Mouse (Mus musculus): Measurements from ENCODE around the gene Grm5. TPM values are rescaled to one million over a fixed set of nuclear protein-coding genes. Genes with fewer than 3 reads are reported as not detected.
A peak's percentile ranks its signal among the peaks of the same experiment; 100 is the strongest.

The Grm5 gene
- polyA plus RNA-seq, 1 experiment from 2014 or later: 0.07 TPM

- no peak overlapping the region for H3K4me3 ChIP-seq
- H3K27ac ChIP-seq: no peak overlapping the region
- H3K36me3 ChIP-seq (replicated peaks): no peaks in the 10 kb centered on the region
- H3K4me1 ChIP-seq: no peaks in the 10 kb centered on the region
- 98% methylated on average over 1 of the region's 1 CpGs for WGBS
- no peaks in the 10 kb centered on the region for H3K9me3 ChIP-seq
- no peaks in the 10 kb centered on the region for H3K27me3 ChIP-seq (ENCODE audit: poor library complexity, severe bottlenecking)
- DNase-seq (ENCODE audit: extremely low spot score, low spot score): no peak
Observed at GRCm38 (mm10) chr7:87950205-87950604, 366.2 kb downstream of the Grm5 start.

- H3K27me3 ChIP-seq (ENCODE audit: poor library complexity, severe bottlenecking): no peaks in the 10 kb centered on the region
- H3K4me3 ChIP-seq: no peak overlapping the region
- 48% methylated on average over 1 of the region's 1 CpGs for WGBS
- no peak overlapping the region for H3K27ac ChIP-seq
- H3K36me3 ChIP-seq (replicated peaks): no peaks in the 10 kb centered on the region
- no peaks in the 10 kb centered on the region for H3K9me3 ChIP-seq
- H3K4me1 ChIP-seq: no peaks in the 10 kb centered on the region
- no peak for DNase-seq (ENCODE audit: extremely low spot score, low spot score)
Observed at GRCm38 (mm10) chr7:87973216-87973615, 389.2 kb downstream of the Grm5 start.

DNA sequence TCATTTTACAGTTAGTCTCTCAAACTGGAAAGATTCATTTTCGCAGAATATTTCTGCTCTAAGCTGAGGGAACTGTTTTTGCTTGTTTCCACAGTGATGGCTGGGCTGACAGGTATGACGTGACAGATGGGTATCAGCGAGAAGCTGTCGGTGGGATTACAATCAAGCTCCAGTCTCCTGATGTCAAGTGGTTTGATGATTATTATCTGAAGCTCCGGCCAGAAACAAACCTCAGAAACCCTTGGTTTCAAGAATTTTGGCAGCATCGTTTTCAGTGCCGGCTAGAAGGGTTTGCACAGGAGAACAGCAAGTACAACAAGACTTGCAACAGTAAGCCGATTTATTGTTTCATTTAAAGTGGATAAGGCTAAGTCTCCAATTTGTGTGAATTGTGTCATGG is 391.1 kb downstream of the Grm5 start:
- 88% methylated on average over 8 of the region's 8 CpGs for WGBS
- Histone ChIP-seq H3K4me1 (no peaks in the 10 kb centered on the region), H3K4me3 (no peak overlapping the region), H3K27ac (no peak overlapping the region), H3K9me3 (no peaks in the 10 kb centered on the region), H3K36me3 (replicated peaks) (no peaks in the 10 kb centered on the region), H3K27me3 (ENCODE audit: poor library complexity, severe bottlenecking) (no peaks in the 10 kb centered on the region)
- DNase-seq (ENCODE audit: extremely low spot score, low spot score): no peak

- Histone ChIP-seq H3K27ac (no peak overlapping the region), H3K4me1 (no peaks in the 10 kb centered on the region), H3K27me3 (ENCODE audit: poor library complexity, severe bottlenecking) (no peaks in the 10 kb centered on the region), H3K36me3 (replicated peaks) (no peaks in the 10 kb centered on the region), H3K4me3 (no peak overlapping the region), H3K9me3 (no peaks in the 10 kb centered on the region)
- WGBS: 91% methylated on average over 2 of the region's 2 CpGs
- no peak for DNase-seq (ENCODE audit: extremely low spot score, low spot score)
Observed at GRCm38 (mm10) chr7:87983494-87983893, 399.5 kb downstream of the Grm5 start.

GRCm38 (mm10) chr7:88014451-88014850 is 430.5 kb downstream of the Grm5 start:
- DNase-seq (ENCODE audit: extremely low spot score, low spot score): no peak
- H3K9me3 ChIP-seq: no peaks in the 10 kb centered on the region
- H3K4me3 ChIP-seq: no peak overlapping the region
- H3K27ac ChIP-seq: no peak overlapping the region
- WGBS: 84% methylated on average over 3 of the region's 3 CpGs
- no peaks in the 10 kb centered on the region for H3K4me1 ChIP-seq
- H3K36me3 ChIP-seq (replicated peaks): no peaks in the 10 kb centered on the region
- H3K27me3 ChIP-seq (ENCODE audit: poor library complexity, severe bottlenecking): no peaks in the 10 kb centered on the region

- no peaks in the 10 kb centered on the region for H3K9me3 ChIP-seq
- no peaks in the 10 kb centered on the region for H3K27me3 ChIP-seq (ENCODE audit: poor library complexity, severe bottlenecking)
- H3K27ac ChIP-seq: no peak overlapping the region
- no peaks in the 10 kb centered on the region for H3K36me3 ChIP-seq (replicated peaks)
- WGBS: 91% methylated on average over 3 of the region's 3 CpGs
- no peaks in the 10 kb centered on the region for H3K4me1 ChIP-seq
- no peak for DNase-seq (ENCODE audit: extremely low spot score, low spot score)
- no peak overlapping the region for H3K4me3 ChIP-seq
Observed at GRCm38 (mm10) chr7:88027411-88028132, 443.6 kb downstream of the Grm5 start.

DNA sequence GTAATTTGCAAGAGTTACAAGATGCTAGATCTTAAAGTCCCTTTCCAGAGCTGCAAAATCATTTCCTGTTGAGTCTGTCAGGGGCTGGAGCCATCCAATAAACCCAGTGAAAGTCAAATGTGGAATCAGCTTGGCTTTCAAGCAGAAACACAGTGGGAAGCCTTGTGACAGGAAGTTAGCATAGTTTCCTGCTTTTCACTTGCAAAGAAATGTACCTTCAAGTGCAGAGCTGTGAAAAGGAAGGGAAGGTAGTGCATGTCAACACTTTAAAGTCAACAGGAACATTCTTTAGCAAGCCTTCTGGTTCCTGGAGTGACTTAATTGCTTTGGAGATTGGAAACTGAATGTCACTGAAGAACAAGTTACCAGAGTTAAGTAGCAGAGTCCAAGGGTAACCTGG is 463.4 kb downstream of the Grm5 start:
- Histone ChIP-seq H3K4me1 (no peaks in the 10 kb centered on the region), H3K27ac (no peak overlapping the region), H3K36me3 (replicated peaks) (no peaks in the 10 kb centered on the region), H3K27me3 (ENCODE audit: poor library complexity, severe bottlenecking) (no peaks in the 10 kb centered on the region), H3K4me3 (no peak overlapping the region), H3K9me3 (no peaks in the 10 kb centered on the region)
- DNase-seq (ENCODE audit: extremely low spot score, low spot score): no peak

DNA sequence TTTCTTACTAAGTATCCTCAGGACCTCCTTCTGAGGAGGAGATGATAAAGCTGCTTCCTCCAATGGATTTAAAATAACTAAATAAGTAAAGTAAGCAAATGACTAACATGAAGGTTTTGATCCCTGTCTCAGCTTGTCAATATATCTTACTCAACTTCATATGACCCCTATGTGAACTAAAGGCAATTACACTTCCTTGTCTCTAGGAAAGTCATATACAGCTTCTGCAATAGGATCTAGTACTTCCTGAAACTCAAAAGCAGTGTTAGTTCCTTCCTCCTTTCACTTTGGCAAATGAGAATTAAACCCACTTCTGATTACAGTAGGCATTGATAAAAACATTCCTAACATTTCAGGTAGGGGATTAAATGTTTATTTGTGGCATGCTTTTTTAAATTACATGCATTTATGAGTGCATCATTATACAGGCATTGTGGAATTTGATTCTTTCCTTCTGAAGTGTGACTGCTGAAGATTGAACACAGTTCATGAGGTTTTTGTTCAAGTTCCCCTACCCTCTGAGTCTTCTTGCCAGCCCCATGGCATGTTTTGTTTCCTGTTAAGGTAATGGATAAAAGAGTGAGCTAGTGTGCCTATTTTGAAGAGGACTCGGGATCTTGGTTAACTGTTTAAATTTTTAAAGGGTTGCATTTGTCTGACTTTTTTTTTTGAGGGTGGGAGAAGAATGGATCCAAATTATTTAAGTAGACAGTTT is 470.4 kb downstream of the Grm5 start:
- WGBS: 87% methylated on average over 1 of the region's 1 CpGs
- no peaks in the 10 kb centered on the region for H3K27me3 ChIP-seq (ENCODE audit: poor library complexity, severe bottlenecking)
- H3K4me3 ChIP-seq: no peak overlapping the region
- no peaks in the 10 kb centered on the region for H3K36me3 ChIP-seq (replicated peaks)
- no peak for DNase-seq (ENCODE audit: extremely low spot score, low spot score)
- H3K27ac ChIP-seq: no peak overlapping the region
- no peaks in the 10 kb centered on the region for H3K9me3 ChIP-seq
- H3K4me1 ChIP-seq: no peaks in the 10 kb centered on the region

DNA sequence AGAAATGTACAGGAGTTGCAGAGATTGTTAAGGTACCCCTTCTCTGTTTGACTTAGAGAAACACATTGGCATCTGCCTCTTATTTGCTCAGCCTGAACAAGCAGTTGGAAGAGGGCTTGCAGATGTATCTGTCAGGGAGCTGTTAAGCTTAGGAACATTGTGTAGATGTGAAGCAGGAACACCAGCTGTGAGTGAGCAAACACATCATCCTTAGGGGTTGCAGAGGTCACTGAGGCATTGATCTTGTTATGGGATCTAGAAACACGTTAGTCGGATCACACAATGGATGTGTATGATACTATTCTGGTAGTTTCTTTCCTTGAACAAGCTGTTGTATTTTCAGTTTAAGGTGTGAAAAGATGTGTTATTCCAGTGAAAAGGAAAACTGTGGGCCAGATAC is 472.5 kb downstream of the Grm5 start:
- Histone ChIP-seq H3K36me3 (replicated peaks) (no peaks in the 10 kb centered on the region), H3K27ac (no peak overlapping the region), H3K4me1 (no peaks in the 10 kb centered on the region), H3K4me3 (no peak overlapping the region), H3K9me3 (no peaks in the 10 kb centered on the region), H3K27me3 (ENCODE audit: poor library complexity, severe bottlenecking) (no peaks in the 10 kb centered on the region)
- no peak for DNase-seq (ENCODE audit: extremely low spot score, low spot score)
- 38% methylated on average over 2 of the region's 2 CpGs for WGBS

DNA sequence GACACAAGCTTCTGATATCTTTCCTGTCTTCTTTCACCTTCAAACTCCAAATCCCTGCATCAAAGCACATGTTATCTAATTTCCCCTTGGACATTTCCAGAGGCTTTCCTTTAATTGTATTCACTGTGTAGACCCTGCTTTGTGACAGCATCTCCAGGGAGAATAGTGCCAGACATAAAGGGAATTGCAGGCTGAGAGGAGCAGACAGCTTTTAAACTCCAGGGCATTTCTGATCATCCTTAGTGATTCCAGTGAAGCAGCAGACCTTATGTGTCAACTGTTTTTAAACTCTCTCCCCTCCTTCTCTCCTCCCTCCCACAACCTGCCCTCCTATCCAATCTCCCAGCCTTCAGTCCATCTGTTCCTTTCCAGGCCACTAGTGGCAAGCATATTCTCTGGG is 507.1 kb downstream of the Grm5 start:
- DNase-seq (ENCODE audit: extremely low spot score, low spot score): no peak
- Histone ChIP-seq H3K4me3 (no peak overlapping the region), H3K4me1 (no peaks in the 10 kb centered on the region), H3K9me3 (peaks cover 8% of the 10 kb centered on the region; the same call in 1 of the 2 replicates), H3K27ac (no peak overlapping the region), H3K27me3 (ENCODE audit: poor library complexity, severe bottlenecking) (no peaks in the 10 kb centered on the region), H3K36me3 (replicated peaks) (no peaks in the 10 kb centered on the region)

DNA sequence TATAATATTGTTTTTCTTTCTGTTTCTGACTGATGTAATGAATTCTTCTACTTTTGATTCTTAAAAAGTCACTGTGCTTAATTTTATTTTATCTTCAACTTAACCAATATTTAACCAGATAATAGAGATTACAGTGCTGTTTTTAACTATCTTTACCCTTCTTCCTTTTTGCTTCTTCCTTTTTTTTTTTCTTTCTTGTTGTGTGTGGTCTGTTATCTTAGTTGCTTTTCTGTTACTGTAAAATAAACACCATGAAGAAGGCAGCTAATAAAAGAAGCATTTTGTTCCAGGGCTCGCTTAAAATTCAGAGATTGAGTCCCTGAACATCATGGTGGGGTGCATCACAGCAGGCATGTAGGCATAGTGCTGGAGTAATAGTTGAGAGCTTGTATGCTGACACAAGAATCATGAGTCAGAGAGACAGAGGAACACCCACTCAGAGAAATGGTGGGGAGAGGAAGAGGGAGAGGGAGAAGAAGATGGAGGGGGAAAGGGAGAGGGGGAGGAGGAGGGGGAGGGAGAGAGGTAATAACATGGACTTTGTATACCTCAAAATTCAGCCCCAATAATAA is 512.7 kb downstream of the Grm5 start:
- Histone ChIP-seq H3K4me1 (no peaks in the 10 kb centered on the region), H3K36me3 (replicated peaks) (no peaks in the 10 kb centered on the region), H3K4me3 (no peak overlapping the region), H3K27me3 (ENCODE audit: poor library complexity, severe bottlenecking) (no peaks in the 10 kb centered on the region), H3K27ac (no peak overlapping the region), H3K9me3 (no peaks in the 10 kb centered on the region)
- 49% methylated on average over 1 of the region's 1 CpGs for WGBS
- DNase-seq (ENCODE audit: extremely low spot score, low spot score): no peak

- Histone ChIP-seq H3K27me3 (ENCODE audit: poor library complexity, severe bottlenecking) (no peaks in the 10 kb centered on the region), H3K27ac (no peak overlapping the region), H3K36me3 (replicated peaks) (no peaks in the 10 kb centered on the region), H3K4me1 (no peaks in the 10 kb centered on the region), H3K9me3 (no peaks in the 10 kb centered on the region), H3K4me3 (no peak overlapping the region)
- peak; percentile 27 for DNase-seq (ENCODE audit: extremely low spot score, low spot score)
- WGBS: 14% methylated on average over 1 of the region's 1 CpGs
Observed at GRCm38 (mm10) chr7:88097715-88098114, 513.7 kb downstream of the Grm5 start.

DNA sequence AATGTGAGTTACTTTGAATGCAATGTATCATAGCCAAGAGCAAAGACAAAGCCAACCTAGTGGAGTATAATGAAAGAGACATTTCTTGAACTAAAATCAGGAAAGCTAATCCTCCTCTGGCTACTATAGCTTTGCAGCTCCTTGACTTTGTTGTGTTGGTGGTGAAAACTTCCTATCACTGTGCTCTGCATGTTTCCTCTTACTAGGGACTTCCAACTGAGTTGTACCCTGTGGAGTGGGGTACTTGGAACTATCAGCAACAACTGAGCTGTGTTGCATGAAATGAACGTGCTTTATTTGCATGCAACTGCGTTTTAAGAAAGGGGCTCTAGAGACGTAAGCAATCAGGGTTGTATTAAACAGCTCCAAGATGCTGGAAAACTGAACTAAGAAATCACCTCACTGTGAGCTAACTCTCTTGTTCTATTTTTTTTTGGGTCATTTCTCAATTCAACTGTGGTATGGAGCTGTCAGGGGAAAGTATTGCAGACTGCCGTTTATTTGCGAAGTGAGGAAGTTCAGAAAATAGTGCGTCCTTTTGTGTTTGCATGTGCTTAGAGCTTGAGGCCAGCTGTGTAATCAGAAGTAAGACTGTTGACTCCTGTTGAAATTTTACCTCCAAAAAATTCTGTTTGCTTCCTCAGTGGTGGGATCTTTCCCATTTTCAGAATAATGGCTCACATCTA is 532.9 kb downstream of the Grm5 start:
- 80% methylated on average over 6 of the region's 6 CpGs for WGBS

More for the DNA sequence above, 532.9 kb downstream of the Grm5 start:
- H3K36me3 ChIP-seq (replicated peaks): no peaks in the 10 kb centered on the region
- H3K4me3 ChIP-seq: no peak overlapping the region
- no peak overlapping the region for H3K27ac ChIP-seq
- no peaks in the 10 kb centered on the region for H3K27me3 ChIP-seq (ENCODE audit: poor library complexity, severe bottlenecking)
- no peaks in the 10 kb centered on the region for H3K4me1 ChIP-seq
- no peaks in the 10 kb centered on the region for H3K9me3 ChIP-seq
- no peak for DNase-seq (ENCODE audit: extremely low spot score, low spot score)

All from forebrain, embryonic 10.5 days (tissue).